Mouse (Mus musculus): ENCODE results near the gene Dcst1.

DNA sequence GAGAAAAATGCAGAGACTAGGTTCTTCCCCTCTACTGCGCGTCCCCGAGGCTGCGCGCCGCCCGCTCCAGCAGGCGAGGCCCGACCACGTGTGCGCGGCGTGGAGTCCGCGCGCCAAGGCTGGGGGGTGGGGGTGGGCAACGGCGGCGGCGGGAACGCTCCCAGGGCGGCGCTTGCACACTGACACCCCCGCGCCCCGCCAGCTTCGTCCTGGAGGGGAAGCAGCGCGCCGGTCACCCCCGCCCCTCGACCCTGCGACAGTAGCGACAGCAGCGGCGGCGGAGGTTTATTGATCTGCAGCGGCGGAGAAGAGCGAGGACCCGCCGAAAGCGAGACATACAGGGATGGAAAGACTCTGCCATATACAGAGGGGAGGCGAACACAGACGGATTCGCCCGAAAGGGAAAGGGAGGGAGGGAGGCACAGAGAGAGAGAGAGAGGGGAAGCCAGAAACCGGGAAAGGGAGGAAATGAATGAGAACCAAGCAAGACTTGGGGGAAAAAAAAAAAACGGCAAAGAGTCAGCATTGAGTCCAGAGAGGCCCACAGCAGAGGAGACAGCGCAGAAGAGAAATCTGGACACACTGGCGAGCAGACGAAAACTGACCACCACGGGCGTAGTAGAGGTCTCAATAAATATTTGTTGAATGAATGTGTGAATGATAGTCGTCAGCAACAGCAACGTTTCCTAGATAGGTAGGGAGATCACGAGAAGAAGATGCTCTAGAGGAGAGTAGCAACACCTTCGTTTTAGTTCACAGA, 45.3 kb downstream of the Dcst1 start:
- TF ChIP-seq MAX (IDR thresholded peaks at IDR 0.05) (no peak), CTCF (IDR thresholded peaks at IDR 0.05; ENCODE audit: control insufficient read depth, insufficient read depth, insufficient read length) (no peak)
